Mouse (Mus musculus) lung, embryonic 16.5 days (tissue): ENCODE results near the gene A030005K14Rik. TPM values are rescaled to one million over a fixed set of nuclear protein-coding genes. Genes with fewer than 3 reads are reported as not detected.
A peak's percentile ranks its signal among the peaks of the same experiment; 100 is the strongest.

ENCODE experiments used
- ATAC-seq: fragments of 200-750 bp; cut with Nextera tagmentation; 2 replicates; pipeline ENCODE4 v1.8.0; 2017; ENCODE audit warnings: low read depth, mild to moderate bottlenecking, moderate library complexity
- H3K27ac ChIP-seq: fragments of 300-500 bp; sonication (generic); 2 replicates; pipeline ENCODE4 v1.5.1; 2014; ENCODE audit warnings: mild to moderate bottlenecking, control low read depth, low read length
- H3K27me3 ChIP-seq: fragments of 300-500 bp; sonication (generic); 2 replicates; pipeline ENCODE4 v1.6.1; 2014; ENCODE audit warnings: low read depth, low read length, mixed read lengths; ENCODE audit not compliant: control insufficient read depth, insufficient read depth
- H3K36me3 ChIP-seq: fragments of 300-500 bp; sonication (generic); 2 replicates; pipeline ENCODE4 v1.6.1; 2014; ENCODE audit warnings: low read length; ENCODE audit not compliant: control insufficient read depth, insufficient read depth
- H3K4me1 ChIP-seq: fragments of 300-500 bp; sonication (generic); replicated peaks from 2 replicates; pipeline ENCODE4 v1.6.1; 2014; ENCODE audit warnings: low read length, mixed read lengths; ENCODE audit not compliant: control insufficient read depth, insufficient read depth
- H3K4me2 ChIP-seq: fragments of 300-500 bp; sonication (generic); 2 replicates; pipeline ENCODE4 v1.6.1; 2014; ENCODE audit warnings: low read depth, low read length, control low read depth
- H3K4me3 ChIP-seq: fragments of 300-500 bp; sonication (generic); 2 replicates; pipeline ENCODE4 v1.5.1; 2014; ENCODE audit warnings: mild to moderate bottlenecking, low read length, control low read depth
- H3K9ac ChIP-seq: fragments of 300-500 bp; sonication (generic); 2 replicates; pipeline ENCODE4 v1.6.1; 2014; ENCODE audit warnings: low read length, control low read depth
- H3K9me3 ChIP-seq: fragments of 300-500 bp; sonication (generic); 2 replicates; pipeline ENCODE4 v1.6.1; 2016; ENCODE audit warnings: low read length; ENCODE audit not compliant: control insufficient read depth
- WGBS: fragments of 180-500 bp; shearing (Covaris S2); extraction: QIAGEN DNeasy Blood & Tissue Kit; methylation state at CpG from one replicate; pipeline ENCODE4 v1.1.7; 2014; 5-methylcytosine and 5-hydroxymethylcytosine counted together
- polyA plus RNA-seq: library from polyadenylated mRNA; unstranded; fragments of >200 nt; fragmentation: Nextera tagmentation; extraction: Ambion mirVana; gene quantifications from 2 replicates; pipeline ENCODE4 v1.2.1, GENCODE M21; 2015

A030005K14Rik gene
- polyA plus RNA-seq, 1 experiment from 2014 or later, result not detected

DNA sequence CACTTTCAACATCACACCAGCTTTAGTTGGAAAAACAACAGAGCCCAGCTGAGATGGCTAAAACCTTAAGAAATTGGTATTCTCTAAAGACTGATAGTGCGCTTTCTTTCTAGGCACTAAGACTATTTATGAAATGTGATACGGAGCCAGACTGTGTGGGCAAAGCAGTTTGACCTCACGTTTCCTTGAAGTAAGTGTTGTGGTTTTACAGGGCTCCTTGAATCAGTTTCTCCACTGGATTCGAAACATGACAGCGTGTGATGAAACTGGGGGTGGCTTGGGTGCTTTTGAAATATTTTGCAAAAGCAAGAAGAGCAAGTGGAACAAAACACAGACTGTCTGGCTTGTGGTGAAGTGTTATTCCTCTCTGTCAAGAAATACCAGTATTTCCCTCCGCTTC lies 17.8 kb upstream of the A030005K14Rik start:
- H3K4me1 ChIP-seq, result no peaks in the 10 kb centered on the region
- WGBS, result 55% methylated on average over 6 of the region's 6 CpGs
- H3K9me3 ChIP-seq, result no peaks in the 10 kb centered on the region
- no peaks in the 10 kb centered on the region for H3K27me3 ChIP-seq
- H3K4me3 ChIP-seq, result no peak overlapping the region
- no peaks in the 10 kb centered on the region for H3K36me3 ChIP-seq
- H3K27ac ChIP-seq, result no peak overlapping the region
- H3K4me2 ChIP-seq, result no peak overlapping the region
- H3K9ac ChIP-seq, result no peak overlapping the region
- no peak for ATAC-seq

- Histone ChIP-seq H3K9me3 (no peaks in the 10 kb centered on the region), H3K4me1 (no peaks in the 10 kb centered on the region), H3K4me2 (peak overlapping the region; percentile 48), H3K4me3 (peak overlapping the region; percentile 35), H3K27me3 (no peaks in the 10 kb centered on the region), H3K27ac (no peak overlapping the region), H3K36me3 (no peaks in the 10 kb centered on the region), H3K9ac (no peak overlapping the region)
- 44% methylated on average over 11 of the region's 11 CpGs for WGBS
- ATAC-seq, result peak; percentile 82
Observed at GRCm38 (mm10) chr1:83076190-83076917, 17.2 kb upstream of the A030005K14Rik start.

DNA sequence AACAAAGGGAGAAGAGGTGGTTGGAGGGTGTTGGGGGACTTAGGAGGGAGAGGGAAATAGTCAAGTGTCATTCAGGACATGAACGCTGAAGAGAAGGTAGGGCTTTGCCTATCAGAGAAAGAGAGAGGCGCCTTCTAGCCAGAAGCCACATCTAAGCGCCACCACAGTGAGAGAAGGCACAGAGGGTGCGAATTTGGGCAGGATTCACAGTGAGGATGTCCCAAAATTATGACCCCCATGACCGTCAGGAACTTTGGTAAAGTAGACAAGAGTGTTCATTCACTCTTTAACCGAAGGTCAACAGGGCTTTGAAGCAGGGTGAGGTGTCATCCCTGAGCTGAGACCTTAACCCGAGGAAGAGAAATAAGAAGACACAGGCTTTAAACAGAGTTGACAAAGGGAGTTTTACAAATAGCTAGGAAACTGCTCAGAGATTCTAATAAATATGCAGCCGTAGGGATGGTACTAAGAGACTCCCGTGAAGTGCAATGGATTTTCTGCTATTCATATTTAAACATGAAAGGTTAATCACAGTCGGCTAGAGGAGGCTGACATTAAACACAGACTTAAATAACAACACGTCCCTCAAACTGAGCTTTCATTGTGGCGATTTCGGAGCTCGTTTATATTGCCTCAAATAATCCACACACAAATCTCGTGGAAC lies 16.5 kb upstream of the A030005K14Rik start:
- no peaks in the 10 kb centered on the region for H3K27me3 ChIP-seq
- H3K27ac ChIP-seq, result no peak overlapping the region
- peak overlapping the region; percentile 35 for H3K4me3 ChIP-seq
- no peaks in the 10 kb centered on the region for H3K36me3 ChIP-seq
- WGBS, result 32% methylated on average over 15 of the region's 15 CpGs
- ATAC-seq, result no peak
- H3K9me3 ChIP-seq, result no peaks in the 10 kb centered on the region
- H3K4me1 ChIP-seq, result no peaks in the 10 kb centered on the region
- H3K4me2 ChIP-seq, result peak overlapping the region; percentile 48
- H3K9ac ChIP-seq, result no peak overlapping the region

GRCm38 (mm10) chr1:83067205-83067604 lies 8.0 kb upstream of the A030005K14Rik start:
- Histone ChIP-seq H3K27ac (no peak overlapping the region), H3K9ac (no peak overlapping the region), H3K4me2 (no peak overlapping the region), H3K27me3 (no peaks in the 10 kb centered on the region), H3K9me3 (no peaks in the 10 kb centered on the region), H3K4me3 (no peak overlapping the region), H3K4me1 (no peaks in the 10 kb centered on the region), H3K36me3 (no peaks in the 10 kb centered on the region)
- no peak for ATAC-seq
- 79% methylated on average over 10 of the region's 10 CpGs for WGBS

DNA sequence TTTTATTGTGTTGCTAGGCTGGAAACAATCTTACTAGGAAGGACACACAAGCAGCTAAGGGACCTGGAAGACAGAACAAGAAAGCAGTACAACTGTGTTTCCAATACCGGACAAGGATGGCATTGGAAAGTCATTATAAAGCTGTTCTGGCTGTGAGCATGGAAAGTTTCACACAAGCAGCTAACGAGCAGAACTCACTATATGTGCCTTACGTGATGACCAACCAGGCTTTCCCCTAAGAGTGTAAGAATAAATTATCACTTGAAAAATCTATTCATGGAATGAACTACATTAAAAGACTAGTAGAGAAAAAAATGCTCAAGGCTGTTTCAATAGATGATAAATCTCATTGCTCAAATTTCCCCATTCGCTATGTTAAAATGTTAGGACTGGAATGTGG lies 7.4 kb upstream of the A030005K14Rik start:
- ATAC-seq, result no peak
- Histone ChIP-seq H3K4me2 (no peak overlapping the region), H3K36me3 (no peaks in the 10 kb centered on the region), H3K9me3 (no peaks in the 10 kb centered on the region), H3K9ac (no peak overlapping the region), H3K27ac (no peak overlapping the region), H3K27me3 (no peaks in the 10 kb centered on the region), H3K4me1 (no peaks in the 10 kb centered on the region), H3K4me3 (no peak overlapping the region)
- WGBS, result 89% methylated on average over 4 of the region's 4 CpGs

- Histone ChIP-seq H3K9ac (no peak overlapping the region), H3K4me3 (no peak overlapping the region), H3K27ac (no peak overlapping the region), H3K4me2 (no peak overlapping the region), H3K4me1 (no peaks in the 10 kb centered on the region), H3K9me3 (no peaks in the 10 kb centered on the region), H3K27me3 (no peaks in the 10 kb centered on the region), H3K36me3 (no peaks in the 10 kb centered on the region)
- ATAC-seq, result no peak
- 24% methylated on average over 3 of the region's 3 CpGs for WGBS
Observed at GRCm38 (mm10) chr1:83064851-83065250, 5.7 kb upstream of the A030005K14Rik start.

GRCm38 (mm10) chr1:83060643-83061042 lies 1.5 kb upstream of the A030005K14Rik start, which contains the start of gene Krtap28-13:
TSS of gene Krtap28-13 (plus strand) at chr1:83060930.
- H3K36me3 ChIP-seq, result no peaks in the 10 kb centered on the region
- no peak within 1 kb of the TSS for H3K9ac ChIP-seq
- no peaks in the 10 kb centered on the region for H3K4me1 ChIP-seq
- H3K27ac ChIP-seq, result no peak within 1 kb of the TSS
- H3K27me3 ChIP-seq, result no peaks in the 10 kb centered on the region
- ATAC-seq, result no peak
- no peaks in the 10 kb centered on the region for H3K9me3 ChIP-seq
- 84% methylated on average over 4 of the region's 4 CpGs for WGBS
- no peak within 1 kb of the TSS for H3K4me2 ChIP-seq
- H3K4me3 ChIP-seq, result no peak within 1 kb of the TSS

GRCm38 (mm10) chr1:83058481-83058880 lies 697 bp downstream of the A030005K14Rik start:
- no peak for ATAC-seq
- Histone ChIP-seq H3K4me3 (no peak overlapping the region), H3K27ac (no peak overlapping the region), H3K4me2 (no peak overlapping the region), H3K9me3 (no peaks in the 10 kb centered on the region), H3K9ac (no peak overlapping the region), H3K27me3 (no peaks in the 10 kb centered on the region), H3K36me3 (no peaks in the 10 kb centered on the region), H3K4me1 (no peaks in the 10 kb centered on the region)
- 39% methylated on average over 1 of the region's 1 CpGs for WGBS

DNA sequence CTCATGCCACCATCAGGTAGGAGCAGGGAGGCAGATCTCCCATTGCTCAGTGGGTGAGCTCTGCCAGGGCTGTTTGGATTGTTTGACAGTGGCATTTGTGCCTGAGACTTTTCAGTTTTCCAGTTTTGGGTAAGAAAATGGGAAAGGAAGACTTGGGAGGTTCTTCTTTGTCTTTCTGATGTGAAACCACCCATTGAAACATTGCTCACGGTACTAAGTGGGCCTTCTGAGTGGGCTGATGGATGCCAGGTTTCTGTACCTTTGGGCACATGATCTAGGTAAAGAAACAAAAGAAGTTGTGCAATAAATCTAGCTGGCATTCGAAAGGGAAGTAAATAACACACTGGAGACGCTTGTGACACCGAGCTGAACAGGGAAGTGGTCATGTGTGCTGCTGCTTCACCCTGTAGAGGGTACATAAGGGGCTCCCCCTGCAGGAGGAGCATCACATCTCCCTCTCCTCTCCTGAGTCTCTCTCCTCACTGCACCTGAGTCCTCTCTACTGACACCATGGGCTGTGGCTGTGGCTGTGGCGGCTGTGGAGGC lies 14.2 kb downstream of the A030005K14Rik start, which contains the start of gene Gm47969:
Gene Gm47969 (plus strand): TSS at position 51 of the 546 bp plus-strand sequence.
- Histone ChIP-seq H3K27ac (no peak within 1 kb of the TSS), H3K4me1 (no peaks in the 10 kb centered on the region), H3K36me3 (no peaks in the 10 kb centered on the region), H3K4me2 (no peak within 1 kb of the TSS), H3K27me3 (no peaks in the 10 kb centered on the region), H3K9ac (no peak within 1 kb of the TSS), H3K9me3 (no peaks in the 10 kb centered on the region), H3K4me3 (no peak within 1 kb of the TSS)
- 63% methylated on average over 5 of the region's 5 CpGs for WGBS
- ATAC-seq, result no peak
